ENCODE assay signal across 7 mouse cellular contexts in genomic region chr7:35555224-35556204, GRCm38 (mm10). TPM values are rescaled to one million over a fixed set of nuclear protein-coding genes. Genes with fewer than 3 reads are reported as not detected.
DNase-seq lines count a peak whose midpoint lies in the region; ATAC-seq and TF ChIP-seq lines count a peak whose summit lies in the region.

No protein-coding gene starts in this region.

- H3K9me3 ChIP-seq in embryonic facial prominence, embryonic 12.5 days, result no peaks in the 10 kb centered on the region
- no peaks in the 10 kb centered on the region for H3K9me3 ChIP-seq in limb, embryonic 13.5 days
- no peaks in the 10 kb centered on the region for H3K9me3 ChIP-seq in midbrain, embryonic 16.5 days (replicated peaks; ENCODE audit: control insufficient read depth, low read length, poor library complexity, severe bottlenecking)

- H3K4me2 ChIP-seq in embryonic facial prominence, embryonic 12.5 days (replicated peaks), result peak overlapping the region; percentile 82
- peak overlapping the region; percentile 91 for H3K4me2 ChIP-seq in limb, embryonic 13.5 days (replicated peaks)
- H3K4me2 ChIP-seq in midbrain, embryonic 16.5 days (ENCODE audit: low read length), result peak overlapping the region; percentile 93

- H3K4me1 ChIP-seq in embryonic facial prominence, embryonic 12.5 days, result peaks cover 5% of the 10 kb centered on the region; the same call in 1 of the 2 replicates
- H3K4me1 ChIP-seq in heart, adult 2 months (ENCODE audit: control insufficient read depth, insufficient read depth, low read length), result no peaks in the 10 kb centered on the region
- H3K4me1 ChIP-seq in limb, embryonic 13.5 days, result peaks cover 12% of the 10 kb centered on the region
- H3K4me1 ChIP-seq in midbrain, embryonic 16.5 days (ENCODE audit: control insufficient read depth, insufficient read depth, low read length), result peaks cover 13% of the 10 kb centered on the region

- 0 out of 2 replicates have a peak, but pooled peaks have one; percentile 41 for TF ChIP-seq EP300 in heart, adult 2 months (IDR thresholded peaks at IDR 0.05; ENCODE audit: insufficient read depth, low read depth, low read length)

- peak; percentile 91 for ATAC-seq in embryonic facial prominence, embryonic 12.5 days (ENCODE audit: insufficient number of reproducible peaks, insufficient read depth, low FRiP score, low TSS enrichment)
- ATAC-seq in limb, embryonic 13.5 days (ENCODE audit: low FRiP score, low read depth), result peak; percentile 95
- ATAC-seq in midbrain, embryonic 16.5 days, result peak; percentile 97

- WGBS in embryonic facial prominence, embryonic 12.5 days, result under 1% methylated on average over 93 of the region's 93 CpGs
- under 1% methylated on average over 93 of the region's 93 CpGs for WGBS in heart, adult 2 months
- under 1% methylated on average over 93 of the region's 93 CpGs for WGBS in limb, embryonic 13.5 days
- WGBS in midbrain, embryonic 16.5 days, result under 1% methylated on average over 81 of the region's 93 CpGs

- peak; percentile 89 for DNase-seq in adrenal gland, postnatal 25 days
- peak; percentile 90 for DNase-seq in heart, adult 2 months
- DNase-seq in kidney, adult 8-10 months, result peak; percentile 91 to 92
- peak; percentile 85 to 88 for DNase-seq in spleen, postnatal 10 days (ENCODE audit: low spot score in 2 of 2)

- H3K36me3 ChIP-seq in embryonic facial prominence, embryonic 12.5 days, result peaks cover 3% of the 10 kb centered on the region; the same call in 1 of the 2 replicates
- H3K36me3 ChIP-seq in heart, adult 2 months (ENCODE audit: control insufficient read depth, insufficient read depth, low read length), result no peaks in the 10 kb centered on the region
- H3K36me3 ChIP-seq in limb, embryonic 13.5 days, result peaks cover 3% of the 10 kb centered on the region
- H3K36me3 ChIP-seq in midbrain, embryonic 16.5 days (ENCODE audit: control insufficient read depth, insufficient read depth, low read length), result peaks cover 4% of the 10 kb centered on the region; the same call in 1 of the 2 replicates

- no peaks in the 10 kb centered on the region for H3K79me2 ChIP-seq in heart, adult 2 months (replicated peaks; ENCODE audit: control insufficient read depth, insufficient read depth, low read length)

- H3K9ac ChIP-seq in embryonic facial prominence, embryonic 12.5 days, result peak overlapping the region; percentile 87
- peak overlapping the region; percentile 88 for H3K9ac ChIP-seq in heart, adult 2 months (ENCODE audit: low read depth, low read length)
- H3K9ac ChIP-seq in limb, embryonic 13.5 days, result peak overlapping the region; percentile 92
- peak overlapping the region; percentile 93 for H3K9ac ChIP-seq in midbrain, embryonic 16.5 days (ENCODE audit: low read depth, low read length)

- TF ChIP-seq POLR2A in heart, adult 2 months (IDR thresholded peaks at IDR 0.05; ENCODE audit: insufficient read depth, low read depth, low read length), result peak; percentile 58

- peak overlapping the region; percentile 96 for H3K27ac ChIP-seq in embryonic facial prominence, embryonic 12.5 days
- peak overlapping the region; percentile 96 for H3K27ac ChIP-seq in heart, adult 2 months
- H3K27ac ChIP-seq in limb, embryonic 13.5 days, result peak overlapping the region; percentile 92
- peak overlapping the region; percentile 94 for H3K27ac ChIP-seq in midbrain, embryonic 16.5 days (ENCODE audit: low read length)

- H3K27me3 ChIP-seq in embryonic facial prominence, embryonic 12.5 days, result no peaks in the 10 kb centered on the region
- H3K27me3 ChIP-seq in heart, adult 2 months (ENCODE audit: control insufficient read depth, insufficient read depth, low read length), result no peaks in the 10 kb centered on the region
- H3K27me3 ChIP-seq in limb, embryonic 13.5 days, result no peaks in the 10 kb centered on the region
- H3K27me3 ChIP-seq in midbrain, embryonic 16.5 days (ENCODE audit: control insufficient read depth, insufficient read depth, low read depth, low read length), result no peaks in the 10 kb centered on the region

- peak overlapping the region; percentile 57 for H3K4me3 ChIP-seq in embryonic facial prominence, embryonic 12.5 days
- H3K4me3 ChIP-seq in heart, adult 2 months, result peak overlapping the region; percentile 73
- peak overlapping the region; percentile 72 for H3K4me3 ChIP-seq in limb, embryonic 13.5 days
- peak overlapping the region; percentile 83 for H3K4me3 ChIP-seq in midbrain, embryonic 16.5 days (ENCODE audit: low read depth, low read length)

- intact Hi-C loops in heart, adult 2 months (cut with DNase I), result loop anchor here (2.0 to 10.0 kb wide), 2 partner anchors 29 to 161 kb away; partner anchors contain the start of genes Cep89, Faap24 and Rgs9bp

- TF ChIP-seq CTCF in heart, adult 2 months (IDR thresholded peaks at IDR 0.05), result no peak

RNA-seq across cellular contexts. Expression of gene Nudt19, which starts 0.6 kb away (rescaled TPM):
- total RNA-seq in adrenal gland, postnatal 25 days (2021), result 54.7 and 63.0 TPM in 2 replicates
- 45.6 and 48.9 TPM in 2 replicates for polyA plus RNA-seq in embryonic facial prominence, embryonic 12.5 days (2016; fragmentation: Nextera tagmentation; extraction: Ambion mirVana)
- 10 to 100 TPM; 63.9 to 73.5 TPM for total RNA-seq in heart, adult 2 months (2021)
- 44.1 and 59.6 TPM in 2 replicates for polyA plus RNA-seq in heart, adult 2 months (2012; rRNA removed)
- 42.5 and 47.5 TPM in 2 replicates for polyA plus RNA-seq in limb, embryonic 13.5 days (2015; fragmentation: Nextera tagmentation; extraction: Ambion mirVana)
- 93.0 and 102 TPM in 2 replicates for polyA plus RNA-seq in midbrain, embryonic 16.5 days (2015; fragmentation: Nextera tagmentation; extraction: Ambion mirVana)

RNA-seq across cellular contexts. Expression of gene Tdrd12, which starts 18.0 kb away (rescaled TPM):
- total RNA-seq in adrenal gland, postnatal 25 days (2021), result 0.15 TPM in 1 of 2 replicates, not detected in the other
- polyA plus RNA-seq in embryonic facial prominence, embryonic 12.5 days (2016; fragmentation: Nextera tagmentation; extraction: Ambion mirVana), result 0.22 and 0.80 TPM in 2 replicates
- total RNA-seq in heart, adult 2 months (2021), result under 1 TPM in 1 of 2 experiments, not detected in 1; 0.27 TPM
- polyA plus RNA-seq in heart, adult 2 months (2012; rRNA removed), result not detected in 2 replicates
- 0.56 and 0.57 TPM in 2 replicates for polyA plus RNA-seq in limb, embryonic 13.5 days (2015; fragmentation: Nextera tagmentation; extraction: Ambion mirVana)
- 0.37 and 0.63 TPM in 2 replicates for polyA plus RNA-seq in midbrain, embryonic 16.5 days (2015; fragmentation: Nextera tagmentation; extraction: Ambion mirVana)

RNA-seq across cellular contexts. Expression of gene Rgs9bp, which starts 29.9 kb away (rescaled TPM):
- 0.39 and 0.76 TPM in 2 replicates for total RNA-seq in adrenal gland, postnatal 25 days (2021)
- polyA plus RNA-seq in embryonic facial prominence, embryonic 12.5 days (2016; fragmentation: Nextera tagmentation; extraction: Ambion mirVana), result 0.09 and 0.20 TPM in 2 replicates
- under 1 TPM; 0.05 TPM for total RNA-seq in heart, adult 2 months (2021)
- 0.06 TPM in 1 of 2 replicates, not detected in the other for polyA plus RNA-seq in heart, adult 2 months (2012; rRNA removed)
- polyA plus RNA-seq in limb, embryonic 13.5 days (2015; fragmentation: Nextera tagmentation; extraction: Ambion mirVana), result 0.42 and 0.61 TPM in 2 replicates
- 0.04 and 0.06 TPM in 2 replicates for polyA plus RNA-seq in midbrain, embryonic 16.5 days (2015; fragmentation: Nextera tagmentation; extraction: Ambion mirVana)

RNA-seq across cellular contexts. Expression of gene Ankrd27, which starts 30.5 kb away (rescaled TPM):
- total RNA-seq in adrenal gland, postnatal 25 days (2021), result 27.9 and 33.3 TPM in 2 replicates
- polyA plus RNA-seq in embryonic facial prominence, embryonic 12.5 days (2016; fragmentation: Nextera tagmentation; extraction: Ambion mirVana), result 41.2 and 41.6 TPM in 2 replicates
- 10 to 100 TPM; 12.5 to 13.7 TPM for total RNA-seq in heart, adult 2 months (2021)
- 10.6 and 13.2 TPM in 2 replicates for polyA plus RNA-seq in heart, adult 2 months (2012; rRNA removed)
- polyA plus RNA-seq in limb, embryonic 13.5 days (2015; fragmentation: Nextera tagmentation; extraction: Ambion mirVana), result 43.1 and 52.1 TPM in 2 replicates
- 18.4 and 19.0 TPM in 2 replicates for polyA plus RNA-seq in midbrain, embryonic 16.5 days (2015; fragmentation: Nextera tagmentation; extraction: Ambion mirVana)

Comparison
In these comparisons a context has a peak if more than half of its experiments do, and no peak if none do; other contexts are left out.
1. Peak in every context shown above with its lines: DNase-seq, ATAC-seq, H3K4me3 ChIP-seq and H3K27ac ChIP-seq.